Mouse (Mus musculus): ENCODE results near the gene Uggt2. TPM values are rescaled to one million over a fixed set of nuclear protein-coding genes. Genes with fewer than 3 reads are reported as not detected.

Gene Uggt2
- total RNA-seq, 1 experiment from 2014 or later: 12.0 TPM

- no peak for DNase-seq
Measured at GRCm38 (mm10) chr14:119037076-119037683, 62.0 kb downstream of the Uggt2 start.

- DNase-seq: no peak
Measured at GRCm38 (mm10) chr14:119027675-119028253, 71.5 kb downstream of the Uggt2 start.

- DNase-seq: peak; percentile 76
Measured at GRCm38 (mm10) chr14:119027130-119027529, 72.1 kb downstream of the Uggt2 start.

GRCm38 (mm10) chr14:119025889-119026288 is 73.3 kb downstream of the Uggt2 start:
- DNase-seq: peak; percentile 47

GRCm38 (mm10) chr14:119013549-119013948 is 85.7 kb downstream of the Uggt2 start:
- no peak for DNase-seq

- DNase-seq: peak; percentile 68
Measured at GRCm38 (mm10) chr14:119012607-119013431, 86.4 kb downstream of the Uggt2 start.

- no peak for DNase-seq
Measured at GRCm38 (mm10) chr14:119009531-119009930, 89.7 kb downstream of the Uggt2 start.

GRCm38 (mm10) chr14:119008031-119008590 is 91.1 kb downstream of the Uggt2 start:
- DNase-seq: no peak

- peak; percentile 98 for DNase-seq
Measured at GRCm38 (mm10) chr14:119007103-119007951, 91.9 kb downstream of the Uggt2 start.

- no peak for DNase-seq
Measured at GRCm38 (mm10) chr14:119006441-119007102, 92.7 kb downstream of the Uggt2 start.

- no peak for DNase-seq
Measured at GRCm38 (mm10) chr14:119005834-119006233, 93.4 kb downstream of the Uggt2 start.

GRCm38 (mm10) chr14:119003320-119003719 is 95.9 kb downstream of the Uggt2 start:
- peak; percentile 31 for DNase-seq

GRCm38 (mm10) chr14:118995226-118995925 is 103.9 kb downstream of the Uggt2 start:
- no peak for DNase-seq

- peak; percentile 44 for DNase-seq
Measured at GRCm38 (mm10) chr14:118987523-118988496, 111.4 kb downstream of the Uggt2 start.

- peak; percentile 79 for DNase-seq
Measured at GRCm38 (mm10) chr14:118986653-118987522, 112.3 kb downstream of the Uggt2 start.

GRCm38 (mm10) chr14:118984161-118984560 is 115.1 kb downstream of the Uggt2 start:
- no peak for DNase-seq

- no peak for DNase-seq
Measured at GRCm38 (mm10) chr14:118983396-118983795, 115.8 kb downstream of the Uggt2 start.

GRCm38 (mm10) chr14:118982429-118983045 is 116.7 kb downstream of the Uggt2 start:
- DNase-seq: peak; percentile 23

Measured in adrenal gland, postnatal 14 days (tissue).